Mouse (Mus musculus): ENCODE data around the gene Apeh.

DNA sequence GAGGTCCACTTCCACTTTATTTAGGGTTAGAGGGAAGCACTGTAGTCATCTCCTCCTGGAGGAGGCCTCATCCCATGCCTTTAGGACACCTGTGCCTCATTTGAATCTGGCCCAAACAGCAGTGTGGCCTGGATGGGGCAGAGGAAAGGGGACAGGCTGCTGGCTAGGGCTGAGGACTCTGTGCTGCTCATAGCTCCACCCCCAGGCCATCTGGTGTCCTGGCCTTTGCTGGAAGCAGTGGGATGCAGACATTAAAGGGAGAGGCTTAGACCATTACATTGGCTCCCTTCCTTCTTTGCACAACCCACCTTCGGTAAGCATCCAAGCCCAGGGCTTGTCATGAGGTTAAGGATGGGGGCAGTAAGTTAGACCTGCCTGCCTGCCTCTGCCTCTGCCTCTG, 39.1 kb upstream of the Apeh start:
- TF ChIP-seq POLR2A (IDR thresholded peaks at IDR 0.05; ENCODE audit: insufficient read length, low read depth) (no peak), E2F4 (IDR thresholded peaks at IDR 0.05; ENCODE audit: insufficient read depth) (no peak), MAX (IDR thresholded peaks at IDR 0.05; ENCODE audit: low read depth) (no peak), POLR2AphosphoS2 (IDR thresholded peaks at IDR 0.05; ENCODE audit: insufficient read length, low read depth) (no peak), MYOD1 (IDR thresholded peaks at IDR 0.05; ENCODE audit: control insufficient read depth in 1 of 3, insufficient read length in 2 of 3, low read depth in 2 of 3) (peak in 1 of 3 experiments; percentile 12), REST (IDR thresholded peaks at IDR 0.05; ENCODE audit: insufficient read depth, insufficient read length) (no peak), CEBPB (IDR thresholded peaks at IDR 0.05; ENCODE audit: insufficient read depth, poor library complexity, severe bottlenecking) (no peak)

Data from myocyte (in vitro differentiated cells).